Mouse (Mus musculus): ENCODE measurements around the gene Vps13a.
"Not testable (repeated sequence)": the region's sequence is repeated elsewhere in the genome, so short reads cannot be mapped to it uniquely, and the experiment has no call there.

The Vps13a gene

DNA sequence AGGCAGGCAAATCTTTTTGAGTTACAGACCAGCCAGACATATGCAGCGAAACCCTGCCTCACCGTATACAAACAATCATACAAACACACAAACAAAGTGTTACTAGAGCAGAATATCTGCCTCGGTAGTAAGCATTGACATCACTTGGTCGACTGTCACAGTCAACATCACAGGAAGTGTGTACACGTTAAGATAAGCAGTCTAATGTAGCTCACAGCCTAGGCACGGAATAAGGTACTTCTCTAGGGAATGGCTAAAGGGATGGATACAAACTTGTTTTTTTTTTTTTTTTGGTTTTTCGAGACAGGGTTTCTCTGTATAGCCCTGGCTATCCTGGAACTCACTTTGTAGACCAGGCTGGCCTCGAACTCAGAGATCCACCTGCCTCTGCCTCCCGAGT lies 23.3 kb downstream of the Vps13a start:
- not testable (repeated sequence) for DNase-seq

DNA sequence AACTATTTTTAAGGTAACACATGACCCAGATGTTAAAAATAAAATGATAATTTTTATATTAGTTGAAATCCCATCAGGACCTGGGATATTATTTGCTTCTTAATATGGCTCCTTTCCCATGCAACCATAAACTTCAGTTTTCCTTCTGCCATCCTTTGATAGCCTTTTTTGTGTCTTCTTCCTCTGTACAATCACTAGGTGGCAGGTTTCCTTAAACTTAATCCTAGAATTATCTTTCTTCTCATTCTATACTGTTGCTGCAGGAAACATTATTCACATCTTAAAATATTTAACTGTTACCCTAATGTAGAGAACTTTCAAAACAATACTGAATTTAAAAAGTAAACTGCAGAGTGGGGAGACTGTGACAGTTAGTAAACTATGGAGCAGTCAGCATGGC lies 24.9 kb downstream of the Vps13a start:
- DNase-seq, result no peak

DNA sequence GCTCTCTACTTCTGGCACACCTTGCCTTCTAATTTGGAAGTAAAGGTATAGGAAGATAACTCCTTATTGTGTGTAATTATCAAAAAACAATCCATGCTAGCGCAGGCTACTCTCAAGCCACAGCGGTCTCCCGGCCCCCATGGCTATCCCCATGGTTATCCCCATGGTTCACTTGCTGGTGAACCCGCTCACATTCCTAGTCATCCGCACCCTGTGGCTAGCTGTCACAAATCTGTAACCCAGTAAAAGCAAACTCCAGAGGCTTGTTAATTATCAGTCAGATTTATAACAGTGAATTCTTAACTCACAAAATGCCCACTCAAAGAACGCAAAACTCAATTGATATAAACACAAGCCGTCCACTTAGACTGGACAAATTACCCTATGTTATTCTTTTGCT lies 25.5 kb downstream of the Vps13a start:
- no peak for DNase-seq

DNA sequence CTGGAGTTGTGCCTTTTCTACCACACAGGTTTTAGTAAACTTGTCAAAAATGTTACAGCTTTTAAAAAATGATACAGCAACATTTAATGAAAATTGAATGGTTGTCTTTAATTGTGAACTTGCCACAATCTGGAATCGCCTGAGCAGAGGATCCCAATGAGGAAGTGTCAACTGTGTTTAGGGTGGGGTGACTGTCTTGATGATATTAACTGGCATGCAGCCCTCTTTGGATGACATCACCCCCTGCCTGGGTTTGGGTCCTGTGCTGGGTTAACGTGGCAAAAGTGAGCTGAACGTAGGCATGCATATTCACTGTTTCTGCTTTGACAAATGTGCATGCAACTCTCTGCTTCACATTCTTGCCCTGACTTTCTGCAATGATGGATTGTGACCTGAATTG lies 27.6 kb downstream of the Vps13a start:
- DNase-seq, result no peak

GRCm38 (mm10) chr19:16736854-16737253 lies 43.9 kb downstream of the Vps13a start:
- no peak for DNase-seq

- no peak for DNase-seq
These were observed 52.0 kb downstream of the Vps13a start for GRCm38 (mm10) chr19:16728729-16729128.

DNA sequence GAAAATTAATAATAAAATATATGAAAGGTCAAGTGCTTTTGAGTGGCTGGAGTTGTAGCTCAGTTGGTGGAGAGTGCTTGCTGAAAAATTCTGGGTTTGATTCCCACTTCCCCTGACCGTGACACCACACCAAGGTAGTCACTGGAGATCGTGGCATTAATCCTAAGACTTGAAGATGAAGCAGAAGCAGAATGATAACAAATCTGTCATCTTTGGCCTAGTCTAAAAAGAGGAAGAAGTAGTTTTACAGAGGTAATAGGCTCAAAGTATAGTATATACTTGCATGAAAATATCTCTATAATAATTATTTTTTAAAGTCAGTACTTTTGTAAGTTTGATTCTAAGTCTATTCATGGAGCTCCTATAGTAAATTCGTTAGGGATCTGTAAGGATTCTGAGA lies 65.5 kb downstream of the Vps13a start:
- no peak for DNase-seq

DNA sequence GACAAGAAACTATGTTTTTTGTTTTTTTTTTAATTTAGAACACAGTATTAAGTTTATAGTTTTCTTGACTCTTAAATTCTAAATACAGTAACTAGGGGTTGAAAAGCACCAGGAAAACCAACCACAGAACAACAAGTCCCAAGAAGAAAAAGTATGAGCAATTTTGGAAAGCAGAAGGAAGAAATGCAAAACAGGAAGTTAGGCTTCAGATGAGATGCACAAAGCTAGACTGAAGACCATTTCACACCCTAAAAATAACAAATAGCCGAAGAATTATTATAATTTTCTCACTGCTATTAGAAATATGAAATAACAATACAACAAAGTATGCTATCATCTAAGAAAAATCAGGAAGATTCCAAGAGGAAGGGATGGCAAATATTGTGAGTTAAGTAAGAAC lies 78.9 kb downstream of the Vps13a start:
- no peak for DNase-seq

- DNase-seq, result no peak
These were observed 95.8 kb downstream of the Vps13a start for GRCm38 (mm10) chr19:16684922-16685321.

GRCm38 (mm10) chr19:16684210-16684609 lies 96.5 kb downstream of the Vps13a start:
- no peak for DNase-seq

- DNase-seq, result no peak
These were observed 154.9 kb downstream of the Vps13a start for GRCm38 (mm10) chr19:16625610-16626395.

DNA sequence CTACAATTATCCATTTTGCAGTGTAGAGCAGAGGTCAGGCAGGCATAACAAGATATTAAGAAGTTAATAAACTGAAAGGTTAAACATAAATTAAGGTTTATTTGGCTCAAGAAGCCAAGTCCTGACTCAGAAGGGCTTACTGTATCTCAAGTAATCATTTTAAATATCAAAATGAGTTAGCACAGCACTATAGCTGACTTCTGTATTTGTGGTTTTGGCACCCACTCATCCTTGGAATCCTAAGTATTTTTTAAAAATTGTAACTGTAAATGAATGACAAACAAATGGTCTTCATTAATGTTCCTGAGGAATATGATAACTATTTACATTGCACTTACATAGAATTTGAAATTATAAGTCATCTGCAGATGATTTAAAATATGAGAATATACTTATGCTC lies 155.7 kb downstream of the Vps13a start:
- no peak for DNase-seq

DNA sequence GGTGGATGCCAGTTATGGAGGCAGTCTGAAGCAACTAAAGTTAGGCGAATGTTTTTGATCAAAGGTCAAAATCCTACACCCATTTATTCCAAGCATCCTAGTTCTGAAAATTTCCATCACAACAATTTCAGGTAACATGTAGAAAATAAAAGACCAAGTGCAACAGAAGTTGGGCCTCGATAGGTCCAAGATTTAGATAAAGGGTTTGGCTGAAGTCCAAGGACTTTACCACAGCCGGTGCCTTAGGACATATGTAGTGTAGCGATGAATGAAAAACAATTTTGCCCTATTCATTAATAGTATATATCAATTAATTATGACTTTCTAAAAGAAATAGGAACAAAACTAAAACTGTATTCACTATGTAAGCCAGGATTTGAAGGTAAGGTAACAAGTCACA lies 157.6 kb downstream of the Vps13a start:
- no peak for DNase-seq

GRCm38 (mm10) chr19:16607634-16608033 lies 173.1 kb downstream of the Vps13a start:
- DNase-seq, result no peak

DNA sequence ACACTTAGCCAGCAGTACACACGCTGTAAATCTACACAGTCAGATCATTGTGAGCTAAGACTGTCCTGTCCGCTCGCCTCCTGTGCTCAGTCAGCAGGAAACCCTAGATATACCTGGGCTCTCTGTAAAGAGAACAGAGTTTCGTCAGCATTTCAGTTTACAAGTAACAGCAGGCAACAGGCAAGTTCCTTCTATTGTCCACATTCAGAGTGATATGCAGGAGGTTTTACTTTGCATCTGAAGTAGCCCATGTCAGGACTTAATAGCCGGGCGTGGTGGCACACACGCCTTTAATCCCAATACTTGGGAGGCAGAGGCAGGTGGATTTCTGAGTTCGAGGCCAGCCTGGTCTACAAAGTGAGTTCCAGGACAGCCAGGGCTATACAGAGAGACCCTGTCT lies 178.7 kb downstream of the Vps13a start:
- DNase-seq, result no peak

GRCm38 (mm10) chr19:16599298-16599970 lies 181.3 kb downstream of the Vps13a start:
- DNase-seq, result peak; percentile 80

DNA sequence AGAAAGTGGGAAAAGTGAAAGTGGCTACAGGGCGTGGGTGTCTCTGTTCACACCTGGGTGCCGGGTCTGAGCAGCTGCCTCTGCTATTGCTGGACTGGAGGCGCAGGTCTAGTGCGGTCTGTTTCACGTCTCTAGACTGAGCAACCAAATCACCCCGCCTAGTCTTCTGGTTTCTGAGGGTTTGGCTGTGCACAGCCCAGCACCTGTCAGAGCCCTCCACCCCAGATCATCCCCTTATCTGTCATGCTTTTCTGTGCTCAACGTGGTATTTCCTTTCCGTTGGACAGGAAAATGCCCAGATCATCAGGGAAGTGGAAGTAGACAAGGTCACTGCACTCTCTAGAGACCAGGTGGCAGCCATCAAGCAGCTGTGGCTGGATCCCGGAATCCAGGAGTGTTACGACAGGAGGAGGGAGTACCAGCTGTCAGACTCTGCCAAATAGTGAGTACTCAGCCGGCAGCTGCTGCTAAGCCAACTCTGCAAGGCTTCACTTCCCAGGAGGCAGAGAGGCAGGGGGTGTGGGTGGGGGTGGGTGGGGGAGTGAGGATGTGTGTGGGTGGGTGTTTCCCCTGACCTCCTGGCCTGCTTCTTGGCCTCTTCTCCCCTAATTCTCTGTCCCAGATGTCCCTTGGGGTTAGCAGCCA lies 182.0 kb downstream of the Vps13a start:
- DNase-seq, result no peak

- DNase-seq, result no peak
These were observed 183.5 kb downstream of the Vps13a start for GRCm38 (mm10) chr19:16597216-16597615.

DNA sequence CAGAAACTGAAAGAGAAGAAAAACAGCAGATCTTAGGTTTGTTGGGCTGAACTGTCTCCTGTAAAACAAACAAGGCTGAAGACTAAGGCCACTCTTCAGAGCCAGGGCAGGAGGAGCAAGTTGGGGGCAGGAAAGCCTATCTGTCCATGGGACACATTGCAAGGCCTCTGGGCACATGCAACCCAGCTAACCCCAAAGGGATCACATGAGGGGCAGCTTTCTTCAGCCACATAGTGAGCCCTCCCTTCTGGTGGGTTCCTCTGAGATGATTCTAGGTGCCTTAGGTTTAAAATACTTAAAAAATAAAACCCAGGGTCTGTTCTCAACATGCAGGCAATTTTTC lies 186.8 kb downstream of the Vps13a start:
- no peak for DNase-seq

DNA sequence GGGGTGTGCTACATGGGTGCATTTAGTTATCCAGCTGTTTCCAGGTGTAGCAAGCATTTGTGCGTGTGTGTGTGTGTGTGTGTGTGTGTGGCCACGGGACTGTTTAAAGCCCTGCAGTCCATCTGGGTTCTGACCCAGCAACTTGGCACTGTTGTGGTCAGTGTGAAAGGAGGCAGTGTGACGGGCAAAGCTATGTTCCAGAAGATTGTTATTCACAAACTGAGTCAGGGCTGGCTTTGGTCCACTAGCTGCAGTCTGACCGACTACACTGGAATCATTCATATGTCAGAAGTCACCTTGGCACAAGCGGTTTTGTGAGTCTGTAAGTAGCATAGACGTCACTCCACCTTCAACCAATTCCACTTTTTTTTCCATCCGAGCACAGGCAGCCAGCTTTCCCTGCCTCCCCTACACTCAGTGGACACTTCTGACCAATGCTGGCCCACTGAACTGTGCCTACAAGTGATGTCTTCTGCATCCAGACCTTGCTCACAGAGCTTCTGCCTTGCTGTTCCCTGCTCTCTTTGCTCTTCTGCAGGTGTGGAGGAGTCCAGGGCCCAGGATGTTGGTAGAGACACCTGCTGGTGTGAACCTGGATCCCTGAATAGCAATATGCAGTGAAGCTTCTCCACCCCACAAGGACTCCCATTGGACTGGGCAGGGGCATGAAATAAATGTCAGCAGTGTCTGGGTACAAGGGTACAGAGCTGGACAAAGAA lies 187.3 kb downstream of the Vps13a start:
- no peak for DNase-seq

DNA sequence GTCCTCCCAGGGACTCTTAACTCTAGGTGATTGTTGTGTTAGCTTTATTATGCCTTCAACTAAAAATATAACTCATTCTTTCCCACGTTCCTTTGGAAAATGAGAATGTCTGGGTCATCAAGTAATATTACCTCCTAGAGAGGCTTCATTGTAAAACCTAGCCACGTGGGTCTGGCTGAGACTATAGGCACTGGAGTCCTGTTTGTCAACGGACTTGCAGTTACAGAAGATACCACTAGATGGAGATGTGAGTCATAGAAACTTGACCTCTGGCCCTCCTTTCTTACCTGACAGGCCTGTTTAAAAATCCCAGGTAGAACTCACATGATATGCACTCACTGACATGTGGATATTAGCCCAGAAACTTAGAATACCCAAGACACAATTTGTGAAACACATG lies 195.4 kb downstream of the Vps13a start:
- DNase-seq, result no peak

DNA sequence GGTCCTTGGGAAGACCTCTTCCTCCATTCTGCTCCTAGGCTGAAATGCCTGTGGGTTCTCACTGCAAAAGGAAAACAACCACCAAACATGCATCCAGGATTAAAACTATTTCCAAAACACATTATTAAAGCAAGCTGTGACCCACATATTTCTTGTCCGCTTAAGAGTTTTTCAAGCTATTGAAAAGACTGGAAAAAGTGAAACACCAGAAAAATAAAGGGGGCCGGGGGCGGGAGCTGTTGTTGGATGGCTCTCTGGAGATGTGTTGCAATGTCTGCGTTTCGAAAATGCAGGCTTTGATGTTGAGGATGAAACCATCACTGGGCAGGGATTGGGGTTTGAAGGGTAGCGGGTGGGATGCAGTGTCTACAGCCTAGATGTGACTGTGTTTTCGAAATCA lies 196.2 kb downstream of the Vps13a start:
- no peak for DNase-seq

DNA sequence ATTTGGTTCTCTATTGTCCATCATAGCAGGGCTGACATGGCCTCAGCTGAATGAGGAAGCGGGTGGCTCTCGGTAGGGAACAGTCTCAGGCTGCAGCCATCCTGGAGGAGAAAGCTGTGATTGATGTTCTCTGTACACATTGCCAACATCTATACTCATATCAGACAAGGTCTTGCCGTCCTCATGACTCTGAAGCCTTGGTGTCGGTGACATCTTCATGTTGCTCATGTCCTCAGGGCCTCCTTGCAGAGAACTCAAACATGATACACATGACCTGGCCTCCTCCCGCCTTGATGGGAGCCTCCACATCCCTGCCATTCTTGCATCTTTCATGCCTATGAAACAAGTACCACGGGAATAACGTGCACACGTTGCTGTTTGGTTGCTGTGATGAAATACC lies 200.2 kb downstream of the Vps13a start:
- no peak for DNase-seq
